Mouse (Mus musculus) kidney, adult 8-10 months (tissue): Measurements from ENCODE around the gene Dennd1b.

Experiments used
- DNase-seq, 2 experiments: peaks; one replicate each; pipeline ENCODE4 v3.0.0; 2022

Gene Dennd1b

GRCm38 (mm10) chr1:139087564-139087963, 124.3 kb downstream of the Dennd1b start:
- no peak for DNase-seq

- no peak for DNase-seq
Measured at GRCm38 (mm10) chr1:139090744-139091143, 127.5 kb downstream of the Dennd1b start.

- DNase-seq = no peak
Measured at GRCm38 (mm10) chr1:139091701-139092100, 128.5 kb downstream of the Dennd1b start.

- DNase-seq = no peak
Measured at GRCm38 (mm10) chr1:139092144-139092543, 128.9 kb downstream of the Dennd1b start.

GRCm38 (mm10) chr1:139092722-139093121, 129.5 kb downstream of the Dennd1b start:
- peak; percentile 2 to 8 for DNase-seq

- no peak for DNase-seq
Measured at GRCm38 (mm10) chr1:139096369-139096768, 133.1 kb downstream of the Dennd1b start.

- no peak for DNase-seq
Measured at GRCm38 (mm10) chr1:139098088-139098487, 134.9 kb downstream of the Dennd1b start.

- no peak for DNase-seq
Measured at GRCm38 (mm10) chr1:139101725-139102124, 138.5 kb downstream of the Dennd1b start.

- no peak for DNase-seq
Measured at GRCm38 (mm10) chr1:139108251-139108650, 145.0 kb downstream of the Dennd1b start.

- DNase-seq = no peak
Measured at GRCm38 (mm10) chr1:139122626-139123025, 159.4 kb downstream of the Dennd1b start.

GRCm38 (mm10) chr1:139139644-139140043, 176.4 kb downstream of the Dennd1b start:
- DNase-seq = no peak

GRCm38 (mm10) chr1:139145516-139145915, 182.3 kb downstream of the Dennd1b start:
- DNase-seq = no peak

GRCm38 (mm10) chr1:139146306-139146705, 183.1 kb downstream of the Dennd1b start:
- DNase-seq = no peak

GRCm38 (mm10) chr1:139153006-139153405, 189.8 kb downstream of the Dennd1b start:
- DNase-seq = no peak

GRCm38 (mm10) chr1:139153493-139153892, 190.3 kb downstream of the Dennd1b start:
- no peak for DNase-seq

- peak in 1 of 2 experiments; percentile 10 for DNase-seq
Measured at GRCm38 (mm10) chr1:139156397-139156796, 193.2 kb downstream of the Dennd1b start.

- no peak for DNase-seq
Measured at GRCm38 (mm10) chr1:139161619-139162018, 198.4 kb downstream of the Dennd1b start.

GRCm38 (mm10) chr1:139162814-139163213, 199.6 kb downstream of the Dennd1b start:
- DNase-seq = peak; percentile 6 to 18

GRCm38 (mm10) chr1:139174058-139174832, 211.0 kb downstream of the Dennd1b start:
- no peak for DNase-seq

GRCm38 (mm10) chr1:139179707-139180106, 216.5 kb downstream of the Dennd1b start:
- no peak for DNase-seq

GRCm38 (mm10) chr1:139180481-139181149, 217.4 kb downstream of the Dennd1b start:
- no peak for DNase-seq

- no peak for DNase-seq
Measured at GRCm38 (mm10) chr1:139192635-139193034, 229.4 kb downstream of the Dennd1b start.

GRCm38 (mm10) chr1:139194011-139194410, 230.8 kb downstream of the Dennd1b start:
- no peak for DNase-seq

- no peak for DNase-seq
Measured at GRCm38 (mm10) chr1:139194428-139195028, 231.3 kb downstream of the Dennd1b start.
